Mouse (Mus musculus): ENCODE data around the gene Eef1g. TPM values are rescaled to one million over a fixed set of nuclear protein-coding genes. Genes with fewer than 3 reads are reported as not detected.

The Eef1g gene
- total RNA-seq (2023) = 85.1 and 106 TPM in 2 replicates

DNA sequence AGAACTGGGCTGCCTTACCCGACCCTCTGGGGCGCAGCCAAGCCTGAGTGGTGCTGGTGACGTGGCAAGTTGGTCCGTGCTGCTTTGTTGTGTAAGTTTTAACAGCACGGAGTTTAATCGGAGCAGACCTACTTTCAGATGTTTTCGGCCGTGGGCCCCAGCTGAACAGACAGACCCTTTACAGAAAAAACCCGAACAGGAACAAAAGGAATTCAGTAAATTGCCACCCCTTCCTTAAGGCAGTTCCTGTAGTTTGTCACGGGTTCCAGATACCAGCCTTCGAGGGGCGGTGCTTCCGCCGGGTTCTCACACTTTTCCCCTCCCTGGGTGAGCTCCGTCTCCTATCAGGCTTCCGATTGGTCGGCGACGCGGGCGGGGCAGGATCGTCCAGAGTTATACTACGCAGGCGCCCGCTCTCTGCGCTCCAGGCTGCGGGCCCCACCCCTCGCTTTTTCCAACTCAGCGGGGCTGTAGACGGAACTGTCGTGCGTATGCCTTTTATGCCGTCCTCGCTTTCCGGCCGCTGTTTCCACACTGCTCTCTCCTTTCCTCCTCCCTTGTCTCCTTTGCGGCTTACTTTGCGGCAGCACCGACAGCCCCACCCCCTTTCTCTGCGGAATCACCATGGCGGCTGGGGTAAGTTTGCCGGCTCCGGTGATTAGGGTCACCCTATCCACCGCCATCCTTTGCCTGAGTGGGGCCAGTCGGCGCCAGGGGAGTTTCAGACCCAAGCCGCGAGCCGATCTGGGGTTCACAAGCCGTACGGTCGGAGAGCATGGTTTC is at the start of gene Eef1g:
Eef1g (plus strand) TSS at position 452 of the 783 bp plus-strand sequence.

DNA sequence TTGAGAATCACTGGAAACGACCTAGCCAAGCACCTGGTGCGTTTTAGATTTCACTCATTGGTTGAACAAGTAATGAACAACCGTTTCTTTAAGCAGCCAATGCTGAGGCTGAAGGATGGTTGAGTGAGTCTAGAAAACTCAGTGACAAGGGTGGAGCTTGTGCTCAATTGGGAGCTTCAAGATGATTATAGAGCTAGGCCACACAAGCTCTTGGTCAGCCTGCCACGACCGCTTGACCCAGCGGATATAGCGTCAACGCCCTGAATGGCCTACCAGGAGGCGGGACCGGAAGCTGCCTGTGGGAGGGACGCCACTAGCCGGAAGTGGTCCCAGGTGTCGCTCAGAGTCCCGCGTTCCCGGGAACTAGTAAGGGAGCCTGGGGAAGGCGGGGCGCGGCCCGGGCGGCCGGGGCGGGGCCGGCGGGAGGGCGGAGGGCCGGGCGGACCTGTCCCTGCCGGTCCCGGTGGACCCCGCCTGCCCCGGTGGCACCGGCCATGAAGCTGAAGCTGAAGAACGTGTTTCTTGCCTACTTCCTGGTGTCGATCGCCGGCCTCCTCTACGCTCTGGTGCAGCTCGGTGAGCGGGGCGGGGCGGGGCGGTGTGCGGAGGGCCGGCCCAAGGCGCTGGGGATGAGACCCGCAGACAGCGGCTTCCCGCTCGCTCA is 46.6 kb upstream of the Eef1g start, which contains the start of gene B3gat3:
B3gat3 (plus strand) TSS at position 302 of the 664 bp plus-strand sequence.

DNA sequence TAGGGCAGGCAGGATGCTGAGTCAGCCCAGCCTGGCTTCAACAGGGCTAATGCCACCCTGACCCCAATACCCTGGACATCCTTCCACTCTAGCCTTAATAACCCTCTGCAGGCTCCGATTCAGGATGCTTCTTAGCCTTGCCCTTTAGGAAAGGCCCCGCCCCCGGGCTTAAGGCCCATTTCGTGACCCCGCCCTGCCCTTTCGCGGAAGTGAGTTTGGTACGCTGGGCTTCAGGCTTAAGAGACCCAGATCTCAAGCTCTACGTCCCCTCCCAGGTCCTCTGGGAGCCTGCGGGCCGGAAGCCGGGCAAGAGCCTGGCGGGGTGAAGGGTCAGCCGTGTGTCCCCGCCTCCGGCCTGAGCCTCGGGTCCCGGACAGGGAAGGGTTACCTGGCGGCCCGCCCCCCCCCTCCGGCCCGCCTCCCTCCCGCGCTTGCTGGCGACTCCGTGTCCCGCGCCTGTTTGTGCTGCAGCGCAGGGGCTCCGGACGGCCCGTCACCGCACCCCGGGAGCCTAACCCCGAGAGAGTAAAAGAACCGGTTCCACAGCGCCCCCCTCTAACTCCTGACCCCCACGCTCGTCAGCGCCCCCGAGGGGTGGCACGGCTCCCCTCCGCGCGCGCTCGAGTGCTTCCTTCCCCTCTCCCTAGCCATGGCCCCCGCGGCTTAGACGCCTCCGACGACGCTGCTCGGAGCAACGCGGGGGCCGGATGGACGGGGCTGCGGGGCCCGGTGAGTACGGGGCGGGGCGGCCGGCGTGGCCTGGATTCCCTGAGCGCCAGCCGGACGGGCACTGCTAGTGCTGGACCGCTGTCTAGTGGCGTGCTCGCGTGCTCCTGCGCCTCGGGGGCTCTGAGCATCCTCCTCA is 37.4 kb upstream of the Eef1g start, which contains the start of the genes Rom1 and Eml3:
Rom1 (minus strand) TSS at position 133 of the 865 bp plus-strand sequence.
Eml3 (plus strand) TSS at position 329 of the 865 bp plus-strand sequence.

DNA sequence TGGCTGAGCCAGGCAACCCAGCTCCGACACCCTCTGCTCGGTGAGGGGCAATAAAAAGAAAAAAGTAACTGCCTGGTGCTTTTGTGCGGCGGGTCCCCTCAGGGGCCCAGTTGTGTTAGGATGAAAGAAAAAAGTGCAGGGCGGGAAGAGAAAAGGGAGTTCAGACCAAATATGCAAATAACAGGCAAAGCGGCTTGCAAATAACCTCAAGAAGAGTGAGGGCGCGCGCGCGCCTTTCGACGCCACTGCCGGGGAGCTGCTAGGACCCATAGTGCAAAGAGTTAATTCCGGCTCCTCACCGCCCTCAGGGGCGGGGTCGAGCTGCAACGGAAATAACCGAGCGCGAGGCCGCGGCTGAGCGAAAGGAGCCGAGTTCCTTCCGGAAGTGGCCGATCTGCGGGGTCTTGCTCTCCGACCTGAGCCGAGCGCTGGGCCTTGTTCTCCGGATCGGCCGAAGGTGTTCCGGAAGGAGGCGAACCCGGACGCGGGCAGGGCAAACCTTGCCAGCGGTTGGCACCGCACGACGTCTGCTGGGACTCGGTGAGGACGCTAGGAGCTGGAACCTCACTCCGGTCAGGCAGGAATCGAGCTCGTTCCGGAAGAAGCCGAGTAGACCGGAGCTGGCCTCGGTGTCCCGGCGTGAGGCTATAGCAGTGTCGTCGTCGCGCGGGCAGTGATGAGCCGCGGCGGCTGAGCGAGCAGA is 25.2 kb upstream of the Eef1g start, which contains the start of gene Mta2:
Mta2 (plus strand) TSS at position 361 of the 703 bp plus-strand sequence.

DNA sequence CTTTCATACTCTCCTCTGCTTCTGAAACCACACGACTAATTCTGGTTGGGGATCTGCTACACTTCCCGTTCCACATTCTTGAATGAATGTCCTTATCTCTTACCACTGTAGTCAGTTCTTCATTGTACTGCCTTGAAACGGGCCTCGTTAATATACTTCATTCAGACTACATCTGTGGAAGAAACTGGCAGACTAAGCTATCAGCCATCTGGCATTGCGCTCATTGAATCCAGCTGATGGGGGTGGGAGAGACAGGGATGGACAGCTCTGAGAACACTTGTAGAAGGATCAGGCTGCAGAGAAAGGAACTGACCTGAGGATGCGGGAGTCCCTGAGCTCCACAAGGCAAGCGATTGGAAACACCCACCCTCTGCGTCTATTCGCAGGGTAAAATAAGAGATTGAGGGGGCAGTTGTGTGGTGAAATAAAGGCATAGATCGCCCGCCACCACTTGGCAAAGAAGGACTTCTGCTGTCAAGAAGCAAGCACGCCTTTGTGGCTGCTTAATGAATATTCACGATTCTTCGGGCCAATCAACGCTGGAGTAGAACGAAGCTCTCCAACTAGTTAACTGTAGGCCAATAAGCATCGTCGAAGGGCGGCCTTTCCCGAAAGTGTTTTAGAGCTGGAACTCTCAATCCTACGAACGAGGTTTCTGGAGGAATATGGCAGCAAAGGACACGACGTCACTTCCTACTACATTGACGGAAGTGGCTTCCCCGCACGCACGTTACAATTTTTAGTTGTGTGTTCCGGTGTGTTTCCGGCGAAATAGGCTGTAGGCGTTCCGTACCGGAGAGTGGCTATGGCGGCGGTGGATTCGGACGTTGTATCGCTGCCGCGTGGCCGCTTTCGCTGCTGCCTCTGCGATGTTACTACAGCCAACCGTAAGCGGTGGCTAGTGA is 13.5 kb upstream of the Eef1g start, which contains the start of gene Tut1:
Tut1 (plus strand) TSS at position 713 of the 905 bp plus-strand sequence.

DNA sequence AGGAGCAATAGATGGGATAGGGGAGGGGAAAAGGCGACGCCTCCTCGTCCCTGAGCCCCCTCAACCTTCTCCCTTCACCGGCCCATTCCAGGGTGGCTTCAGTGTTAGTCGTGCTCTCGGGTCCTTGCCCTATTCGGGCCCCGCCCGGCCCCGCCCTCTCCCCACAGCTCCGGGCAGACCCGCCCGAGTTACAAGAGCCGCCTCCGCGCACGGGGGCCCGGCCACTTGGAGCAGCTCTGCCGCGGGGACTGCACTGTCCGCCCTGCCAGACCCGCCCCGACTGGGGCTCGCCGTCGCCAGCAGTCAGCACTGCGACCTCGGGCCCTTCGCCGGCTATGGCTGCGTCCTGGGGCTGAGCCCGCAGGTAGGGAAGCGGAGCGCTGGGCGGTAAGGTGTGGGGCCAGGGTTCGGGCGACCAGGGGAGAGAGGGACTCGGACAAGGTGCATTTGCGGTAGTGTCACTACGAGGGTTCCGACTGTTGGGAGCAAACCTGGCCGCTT is 22.3 kb downstream of the Eef1g start, which contains the start of gene Ahnak:
Ahnak (plus strand) TSS at position 219 of the 501 bp plus-strand sequence.

Other genes starting within 250 kb of the Eef1g start
- 158 and 184 TPM in 2 replicates for gene Slc3a2, start 243.7 kb upstream of the Eef1g start, total RNA-seq (2023)
- 22.0 TPM in 2 replicates for gene Wdr74, start 231.2 kb upstream of the Eef1g start, total RNA-seq (2023)
- gene 1700092M07Rik, start 226.3 kb upstream of the Eef1g start, total RNA-seq (2023) = 1.00 and 1.5 TPM in 2 replicates
- gene Stx5a, start 225.6 kb upstream of the Eef1g start, total RNA-seq (2023) = 173 and 212 TPM in 2 replicates
- gene Nxf1, start 210.0 kb upstream of the Eef1g start, total RNA-seq (2023) = 146 and 190 TPM in 2 replicates
- gene Tmem223, start 196.0 kb upstream of the Eef1g start, total RNA-seq (2023) = 20.3 and 22.0 TPM in 2 replicates
- 52.4 and 65.2 TPM in 2 replicates for gene Tmem179b, start 192.6 kb upstream of the Eef1g start, total RNA-seq (2023)
- 7.5 and 8.2 TPM in 2 replicates for gene Taf6l, start 180.6 kb upstream of the Eef1g start, total RNA-seq (2023)
- gene Polr2g, start 168.5 kb upstream of the Eef1g start, total RNA-seq (2023) = 36.0 and 36.7 TPM in 2 replicates
- gene Zbtb3, start 164.5 kb upstream of the Eef1g start, total RNA-seq (2023) = 0.52 and 0.76 TPM in 2 replicates
- 16.9 and 18.9 TPM in 2 replicates for gene Ttc9c, start 147.7 kb upstream of the Eef1g start, total RNA-seq (2023)
- gene Hnrnpul2, start 147.0 kb upstream of the Eef1g start, total RNA-seq (2023) = 86.0 and 118 TPM in 2 replicates
- 1.4 TPM in 1 of 2 replicates, not detected in the other for gene AC129217.1, start 137.3 kb upstream of the Eef1g start, total RNA-seq (2023)
- gene Bscl2, start 129.6 kb upstream of the Eef1g start, total RNA-seq (2023) = 43.3 and 49.7 TPM in 2 replicates
- gene Gng3, start 127.8 kb upstream of the Eef1g start, total RNA-seq (2023) = not detected in 2 replicates
- 0.27 and 0.57 TPM in 2 replicates for gene Lrrn4cl, start 116.3 kb upstream of the Eef1g start, total RNA-seq (2023)
- gene Ubxn1, start 95.5 kb upstream of the Eef1g start, total RNA-seq (2023) = 89.2 and 93.8 TPM in 2 replicates
- 15.4 and 22.1 TPM in 2 replicates for gene Uqcc3, start 86.1 kb upstream of the Eef1g start, total RNA-seq (2023)
- gene Lbhd1, start 83.3 kb upstream of the Eef1g start, total RNA-seq (2023) = 1.8 and 10.2 TPM in 2 replicates
- not detected in 2 replicates for gene Gm49403, start 83.1 kb upstream of the Eef1g start, total RNA-seq (2023)
- gene 1810009A15Rik, start 78.2 kb upstream of the Eef1g start, total RNA-seq (2023) = 15.3 and 21.7 TPM in 2 replicates
- 6.5 TPM in 1 of 2 replicates, not detected in the other for gene Gm49416, start 78.1 kb upstream of the Eef1g start, total RNA-seq (2023)
- 9.3 and 11.1 TPM in 2 replicates for gene Ints5, start 74.0 kb upstream of the Eef1g start, total RNA-seq (2023)
- 76.0 and 93.0 TPM in 2 replicates for gene Ganab, start 69.0 kb upstream of the Eef1g start, total RNA-seq (2023)
- gene B3gat3, start 46.7 kb upstream of the Eef1g start, total RNA-seq (2023) = 29.7 and 35.6 TPM in 2 replicates
- 1.5 and 2.1 TPM in 2 replicates for gene Rom1, start 37.7 kb upstream of the Eef1g start, total RNA-seq (2023)
- 43.3 and 54.8 TPM in 2 replicates for gene Eml3, start 37.5 kb upstream of the Eef1g start, total RNA-seq (2023)
- gene Mta2, start 25.2 kb upstream of the Eef1g start, total RNA-seq (2023) = 109 and 121 TPM in 2 replicates
- 6.5 and 12.9 TPM in 2 replicates for gene Tut1, start 13.2 kb upstream of the Eef1g start, total RNA-seq (2023)
- gene Ahnak, start 22.2 kb downstream of the Eef1g start, total RNA-seq (2023) = 367 and 445 TPM in 2 replicates
- not detected in 2 replicates for gene Scgb1a1, start 120.9 kb downstream of the Eef1g start, total RNA-seq (2023)
- gene Asrgl1, start 168.6 kb downstream of the Eef1g start, total RNA-seq (2023) = 4.1 and 5.1 TPM in 2 replicates

Measured in neutrophil, adult 65 days (primary cell).